Mouse (Mus musculus): ENCODE measurements around the gene 1520401A03Rik.

- TF ChIP-seq CTCF (IDR thresholded peaks at IDR 0.05; ENCODE audit: insufficient read depth, low read length): 0 out of 2 replicates have a peak, but pooled peaks have one; percentile 11
- no peak for TF ChIP-seq POLR2A (IDR thresholded peaks at IDR 0.05; ENCODE audit: borderline replicate concordance, extremely low read depth, low read depth, low read length)
Measured at GRCm38 (mm10) chr17:23737493-23738445, 15.2 kb upstream of the 1520401A03Rik start.

Measured in lung, adult 2 months (tissue).